Mouse (Mus musculus): ENCODE measurements around the gene 4931423N10Rik.

Gene 4931423N10Rik

GRCm38 (mm10) chr2:23207070-23207526, at the start of gene 4931423N10Rik:
Gene 4931423N10Rik, plus strand, starts transcription at chr2:23207476.
- DNase-seq (ENCODE audit: low spot score), result no peak

- DNase-seq (ENCODE audit: low spot score), result no peak
Measured at GRCm38 (mm10) chr2:23172305-23172704, 35.0 kb upstream of the 4931423N10Rik start.

GRCm38 (mm10) chr2:23194366-23194765, 12.9 kb upstream of the 4931423N10Rik start:
- no peak for DNase-seq (ENCODE audit: low spot score)

- DNase-seq (ENCODE audit: low spot score), result no peak
Measured at GRCm38 (mm10) chr2:23201034-23201433, 6.2 kb upstream of the 4931423N10Rik start.

GRCm38 (mm10) chr2:23202900-23203670, 4.2 kb upstream of the 4931423N10Rik start:
- no peak for DNase-seq (ENCODE audit: low spot score)

GRCm38 (mm10) chr2:23213661-23214060, 6.4 kb downstream of the 4931423N10Rik start:
- DNase-seq (ENCODE audit: low spot score), result no peak

GRCm38 (mm10) chr2:23225199-23225598, 17.9 kb downstream of the 4931423N10Rik start:
- DNase-seq (ENCODE audit: low spot score), result no peak

GRCm38 (mm10) chr2:23228463-23228862, 21.2 kb downstream of the 4931423N10Rik start:
- no peak for DNase-seq (ENCODE audit: low spot score)

GRCm38 (mm10) chr2:23234065-23234773, 26.9 kb downstream of the 4931423N10Rik start:
- peak; percentile 4 for DNase-seq (ENCODE audit: low spot score)

GRCm38 (mm10) chr2:23290991-23291390, 83.7 kb downstream of the 4931423N10Rik start:
- peak; percentile 6 for DNase-seq (ENCODE audit: low spot score)

- DNase-seq (ENCODE audit: low spot score), result no peak
Measured at GRCm38 (mm10) chr2:23314869-23315268, 107.6 kb downstream of the 4931423N10Rik start.

Data from urinary bladder, postnatal 14 days (tissue).